Mouse (Mus musculus): ENCODE data around the gene Cpsf3. TPM values are rescaled to one million over a fixed set of nuclear protein-coding genes. Genes with fewer than 3 reads are reported as not detected.

The Cpsf3 gene
- total RNA-seq, 2 experiments from 2014 or later = 68.0 to 130 TPM

- ATAC-seq (ENCODE audit: poor library complexity, severe bottlenecking) = no peak
Observed at GRCm38 (mm10) chr12:21288716-21289395, 3.7 kb downstream of the Cpsf3 start.

DNA sequence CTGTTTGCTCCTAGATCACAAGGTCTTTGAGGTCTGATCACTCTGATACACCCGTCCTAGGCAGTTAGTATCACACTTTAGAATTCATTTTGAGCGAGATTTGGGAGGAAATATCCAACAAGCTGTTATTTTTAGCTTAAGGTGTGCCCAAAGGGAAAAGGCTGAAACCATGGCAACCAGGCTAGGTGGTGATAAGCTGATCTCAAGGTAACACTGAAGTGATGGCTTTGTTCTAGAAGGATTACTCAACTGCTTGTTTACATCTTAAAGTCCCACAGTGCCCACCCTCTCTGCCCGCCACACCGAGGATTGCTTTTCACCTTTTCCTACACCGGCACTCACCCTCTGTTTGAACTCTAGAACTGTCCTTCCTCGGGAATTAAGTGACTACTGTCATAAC is 4.5 kb downstream of the Cpsf3 start:
- ATAC-seq (ENCODE audit: poor library complexity, severe bottlenecking) = no peak

- no peak for ATAC-seq (ENCODE audit: poor library complexity, severe bottlenecking)
Observed at GRCm38 (mm10) chr12:21298856-21299255, 13.7 kb downstream of the Cpsf3 start.

DNA sequence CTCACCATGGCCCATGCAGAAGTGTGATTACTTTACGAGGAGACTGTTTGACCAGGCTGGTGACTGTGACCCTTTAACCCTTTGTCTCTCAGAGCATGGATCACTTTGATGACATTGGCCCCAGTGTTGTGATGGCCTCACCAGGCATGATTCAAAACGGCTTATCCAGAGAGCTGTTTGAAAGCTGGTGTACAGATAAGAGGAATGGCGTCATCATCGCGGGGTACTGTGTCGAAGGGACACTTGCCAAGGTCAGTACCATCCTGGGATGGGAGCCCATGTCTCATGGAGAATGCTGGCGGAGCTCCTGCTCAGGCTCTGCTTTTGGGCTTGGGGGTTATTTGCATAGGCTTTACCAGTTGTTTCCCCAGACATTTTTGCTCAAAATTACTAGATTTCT is 16.1 kb downstream of the Cpsf3 start:
- no peak for ATAC-seq (ENCODE audit: poor library complexity, severe bottlenecking)

- no peak for ATAC-seq (ENCODE audit: poor library complexity, severe bottlenecking)
Observed at GRCm38 (mm10) chr12:21301932-21302331, 16.7 kb downstream of the Cpsf3 start.

- no peak for ATAC-seq (ENCODE audit: poor library complexity, severe bottlenecking)
Observed at GRCm38 (mm10) chr12:21302361-21302783, 17.2 kb downstream of the Cpsf3 start.

DNA sequence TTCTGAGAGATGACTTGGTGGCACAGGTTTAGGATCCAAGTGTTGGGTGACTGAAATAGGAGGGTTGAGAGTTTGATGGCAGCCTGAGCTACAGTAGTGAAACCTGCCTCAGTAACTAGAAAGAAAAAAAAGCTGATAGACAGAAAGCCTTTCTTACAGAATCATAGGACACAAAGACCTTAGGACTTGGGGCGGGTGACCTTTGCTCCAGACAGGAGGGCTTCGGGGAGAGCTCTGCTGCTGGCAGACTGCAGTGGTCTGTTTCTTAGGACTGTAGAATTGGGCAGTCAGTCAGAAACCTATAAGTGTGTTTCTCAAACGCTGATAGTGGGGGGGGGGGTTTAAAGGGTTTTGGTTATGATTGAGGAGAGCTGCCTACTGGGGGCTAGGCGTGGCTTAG is 20.6 kb downstream of the Cpsf3 start:
- no peak for ATAC-seq (ENCODE audit: poor library complexity, severe bottlenecking)

- no peak for ATAC-seq (ENCODE audit: poor library complexity, severe bottlenecking)
Observed at GRCm38 (mm10) chr12:21306721-21307120, 21.5 kb downstream of the Cpsf3 start.

- no peak for ATAC-seq (ENCODE audit: poor library complexity, severe bottlenecking)
Observed at GRCm38 (mm10) chr12:21312201-21312600, 27.0 kb downstream of the Cpsf3 start.

GRCm38 (mm10) chr12:21315923-21316868 is 31.0 kb downstream of the Cpsf3 start, which contains the start of gene Iah1:
Gene Iah1, plus strand, starts transcription at chr12:21316389.
- ATAC-seq (ENCODE audit: poor library complexity, severe bottlenecking) = peak; percentile 94

DNA sequence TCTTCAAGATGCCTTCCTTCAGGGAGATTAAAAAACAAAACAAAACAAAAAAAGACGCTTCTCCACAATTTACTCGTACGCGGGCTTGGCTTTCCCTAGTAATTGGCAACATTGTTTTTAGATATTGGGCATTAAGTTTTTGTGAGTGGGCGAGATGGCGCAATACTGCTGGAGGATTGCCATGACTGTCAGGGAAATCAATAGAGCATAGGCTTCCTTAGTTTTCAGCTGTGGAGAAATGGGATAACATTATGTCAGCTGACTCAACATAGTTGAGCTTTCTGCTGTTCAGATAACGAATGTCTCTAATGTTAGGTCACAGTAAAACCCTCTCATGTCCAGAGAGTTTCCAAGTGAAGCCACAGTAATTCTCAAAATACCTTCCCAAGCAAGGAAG is 31.7 kb downstream of the Cpsf3 start:
- no peak for ATAC-seq (ENCODE audit: poor library complexity, severe bottlenecking)

DNA sequence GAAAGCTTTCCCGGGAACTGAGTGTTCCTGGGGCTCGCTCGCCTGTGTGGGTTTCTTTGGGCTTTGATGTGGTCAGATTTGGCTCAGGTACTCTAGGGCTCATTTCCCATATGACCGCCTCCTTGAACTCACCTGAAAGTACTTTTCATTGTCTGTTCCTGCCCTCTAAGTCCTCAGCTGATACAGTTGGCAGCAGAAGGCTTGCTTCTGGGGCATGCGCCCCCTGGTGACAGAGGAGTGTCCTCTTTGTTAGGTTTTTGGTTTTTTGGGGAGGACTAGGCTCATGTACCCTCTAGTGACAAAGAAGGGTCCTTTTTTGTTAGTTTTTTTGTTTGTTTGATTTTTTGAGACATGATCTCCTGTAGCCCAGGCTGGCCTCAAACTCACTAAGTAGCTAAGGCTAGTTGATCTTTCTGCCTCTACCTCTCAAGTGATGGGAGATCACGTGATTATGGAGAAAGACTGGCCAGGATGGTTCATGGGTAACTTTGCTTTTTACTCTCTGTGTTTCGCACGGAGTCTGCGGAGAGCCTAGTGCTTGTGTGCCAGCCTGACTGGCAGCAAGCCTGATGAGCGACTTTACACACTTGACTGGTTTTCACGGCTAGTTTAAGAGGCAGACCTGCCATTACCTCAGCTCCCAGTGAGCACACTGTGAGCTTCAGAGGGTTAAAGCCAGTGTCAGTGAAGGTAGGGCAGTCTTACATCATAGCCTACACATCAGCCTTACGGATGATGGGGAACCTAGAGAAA is 33.1 kb downstream of the Cpsf3 start:
- peak; percentile 52 for ATAC-seq (ENCODE audit: poor library complexity, severe bottlenecking)

DNA sequence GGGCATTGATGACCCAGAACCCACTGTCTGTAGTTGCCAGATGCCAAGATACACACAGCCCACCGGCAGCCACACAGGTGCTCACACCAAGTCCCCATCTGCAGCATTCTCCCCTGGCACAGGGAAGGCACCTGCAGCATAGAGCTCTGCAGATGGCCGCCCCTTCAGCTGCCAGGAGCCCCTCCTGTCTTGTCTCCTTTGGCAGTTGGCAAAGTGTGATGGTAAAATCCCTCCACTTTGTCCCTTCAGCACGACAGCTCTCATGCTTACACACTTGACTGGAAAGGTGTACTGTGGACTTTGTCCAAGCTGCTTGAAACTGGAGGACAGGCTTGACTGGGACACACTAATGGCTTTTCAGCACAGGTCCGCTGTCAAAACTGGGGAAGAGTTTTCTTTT is 35.1 kb downstream of the Cpsf3 start:
- ATAC-seq (ENCODE audit: poor library complexity, severe bottlenecking) = no peak

DNA sequence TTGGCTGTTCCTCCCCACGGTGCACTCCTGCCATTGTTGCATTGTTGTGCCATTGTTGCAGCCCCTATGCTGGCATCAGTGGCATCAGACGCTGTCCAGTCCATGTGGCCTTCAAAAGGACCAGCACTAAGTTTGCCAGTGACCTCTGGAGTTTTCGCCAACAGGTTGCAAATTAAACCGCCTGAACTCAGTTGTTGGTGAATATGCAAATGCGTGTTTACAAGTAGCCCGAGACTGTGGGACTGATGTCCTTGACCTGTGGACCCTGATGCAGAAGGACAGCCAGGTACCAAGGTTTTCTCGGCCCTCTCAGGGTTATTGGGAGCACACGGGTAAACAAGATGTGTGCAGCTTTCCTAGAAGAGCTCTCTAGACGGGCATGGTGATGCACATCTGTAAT is 36.0 kb downstream of the Cpsf3 start:
- no peak for ATAC-seq (ENCODE audit: poor library complexity, severe bottlenecking)

- no peak for ATAC-seq (ENCODE audit: poor library complexity, severe bottlenecking)
Observed at GRCm38 (mm10) chr12:21322296-21322695, 37.1 kb downstream of the Cpsf3 start.

GRCm38 (mm10) chr12:21322856-21323255 is 37.7 kb downstream of the Cpsf3 start:
- no peak for ATAC-seq (ENCODE audit: poor library complexity, severe bottlenecking)

- ATAC-seq (ENCODE audit: poor library complexity, severe bottlenecking) = no peak
Observed at GRCm38 (mm10) chr12:21324101-21324500, 38.9 kb downstream of the Cpsf3 start.

DNA sequence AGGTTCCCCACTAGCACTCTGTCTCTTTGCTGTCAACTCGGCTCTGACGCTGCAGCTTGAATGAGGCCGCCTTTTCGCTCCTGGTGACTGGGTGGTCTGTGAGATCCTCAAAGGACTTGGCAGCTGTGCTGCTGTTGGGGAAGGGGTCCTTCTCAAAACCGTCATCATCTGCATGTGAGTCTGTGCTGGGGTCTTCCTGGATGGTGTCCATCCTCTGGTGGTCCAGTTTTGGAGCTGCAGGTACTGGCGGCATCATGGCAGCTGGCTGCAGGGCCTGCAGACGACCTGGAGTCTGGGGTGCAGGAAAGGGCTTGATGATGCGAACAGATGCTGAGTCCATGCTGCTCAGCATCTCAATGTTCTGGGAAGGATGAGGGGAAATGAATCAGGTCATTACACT is 40.1 kb downstream of the Cpsf3 start:
- no peak for ATAC-seq (ENCODE audit: poor library complexity, severe bottlenecking)

- ATAC-seq (ENCODE audit: poor library complexity, severe bottlenecking) = no peak
Observed at GRCm38 (mm10) chr12:21326325-21326724, 41.1 kb downstream of the Cpsf3 start.

GRCm38 (mm10) chr12:21329661-21330400 is 44.6 kb downstream of the Cpsf3 start:
- no peak for ATAC-seq (ENCODE audit: poor library complexity, severe bottlenecking)

Measured in megakaryocyte, adult 5-6 weeks (primary cell).